Mouse (Mus musculus) macrophage (primary cell): Measurements from ENCODE around the gene Arsa. TPM values are rescaled to one million over a fixed set of nuclear protein-coding genes. Genes with fewer than 3 reads are reported as not detected.
A peak's percentile ranks its signal among the peaks of the same experiment; 100 is the strongest.
"Not testable (repeated sequence)": the region's sequence is repeated elsewhere in the genome, so short reads cannot be mapped to it uniquely, and the experiment has no call there.

Experiments
- H3K27ac ChIP-seq: fragments of 350-480 bp; formaldehyde crosslinking; 2 replicates; pipeline ENCODE4 v1.9.0; 2021
- H3K36me3 ChIP-seq: fragments of 350-480 bp; formaldehyde crosslinking; 2 replicates; pipeline ENCODE4 v1.9.0; 2021; ENCODE audit errors: inconsistent target
- H3K4me3 ChIP-seq: fragments of 350-480 bp; formaldehyde crosslinking; 2 replicates; pipeline ENCODE4 v1.9.0; 2021; ENCODE audit errors: inconsistent target
- H3K79me2 ChIP-seq: fragments of 350-480 bp; formaldehyde crosslinking; 2 replicates; pipeline ENCODE4 v1.9.0; 2021; ENCODE audit errors: inconsistent target
- WGBS: methylation state at CpG from one replicate; pipeline ENCODE4 v1.1.7; 2026; ENCODE audit warnings: inconsistent platforms; ENCODE audit not compliant: missing documents; 5-methylcytosine and 5-hydroxymethylcytosine counted together
- polyA plus RNA-seq: library from polyadenylated mRNA; stranded (reverse); fragments of 250-400 nt; gene quantifications from 3 replicates; pipeline ENCODE4 v1.2.4, GENCODE M21; 2018; ENCODE audit warnings: inconsistent platforms

The Arsa gene
- polyA plus RNA-seq, 1 experiment from 2014 or later: 20.7 TPM

DNA sequence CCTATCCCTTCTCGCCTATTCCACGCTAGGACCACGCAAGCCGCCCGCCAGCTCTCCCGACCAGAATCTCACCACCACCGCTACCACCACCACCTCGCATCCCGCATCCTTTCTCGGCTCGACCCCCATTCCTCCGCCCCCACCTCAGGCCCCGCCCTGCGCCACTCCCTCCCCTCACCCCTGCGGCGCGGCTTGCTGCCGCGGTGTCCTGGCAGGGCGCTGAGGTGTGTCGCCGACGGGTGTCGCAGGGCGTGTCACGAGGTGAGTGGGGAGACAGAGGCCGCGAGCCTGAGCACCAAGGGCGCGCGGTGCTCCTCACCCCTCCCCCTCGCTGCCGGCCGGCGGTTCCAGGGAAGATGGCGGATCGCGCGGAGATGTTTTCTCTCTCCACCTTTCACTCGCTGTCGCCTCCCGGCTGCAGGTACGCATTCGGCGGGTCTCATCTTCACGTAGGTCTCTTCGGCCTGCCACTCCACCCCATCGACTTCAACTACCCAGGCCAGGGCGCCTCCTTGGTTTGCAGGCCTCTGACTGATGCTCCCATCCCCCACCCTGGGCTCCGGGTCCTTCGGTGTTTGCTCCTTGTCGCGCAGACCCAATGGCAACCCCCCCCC is 23.3 kb downstream of the Arsa start, which contains the start of gene Mapk8ip2:
Gene Mapk8ip2, plus strand, starts transcription at position 49 of the 614 bp plus-strand sequence.
- no peaks in the 10 kb centered on the region for H3K36me3 ChIP-seq
- no peaks in the 10 kb centered on the region for H3K79me2 ChIP-seq
- no peak within 1 kb of the TSS for H3K27ac ChIP-seq
- 5% methylated on average over 42 of the region's 53 CpGs for WGBS
- no peak within 1 kb of the TSS for H3K4me3 ChIP-seq

DNA sequence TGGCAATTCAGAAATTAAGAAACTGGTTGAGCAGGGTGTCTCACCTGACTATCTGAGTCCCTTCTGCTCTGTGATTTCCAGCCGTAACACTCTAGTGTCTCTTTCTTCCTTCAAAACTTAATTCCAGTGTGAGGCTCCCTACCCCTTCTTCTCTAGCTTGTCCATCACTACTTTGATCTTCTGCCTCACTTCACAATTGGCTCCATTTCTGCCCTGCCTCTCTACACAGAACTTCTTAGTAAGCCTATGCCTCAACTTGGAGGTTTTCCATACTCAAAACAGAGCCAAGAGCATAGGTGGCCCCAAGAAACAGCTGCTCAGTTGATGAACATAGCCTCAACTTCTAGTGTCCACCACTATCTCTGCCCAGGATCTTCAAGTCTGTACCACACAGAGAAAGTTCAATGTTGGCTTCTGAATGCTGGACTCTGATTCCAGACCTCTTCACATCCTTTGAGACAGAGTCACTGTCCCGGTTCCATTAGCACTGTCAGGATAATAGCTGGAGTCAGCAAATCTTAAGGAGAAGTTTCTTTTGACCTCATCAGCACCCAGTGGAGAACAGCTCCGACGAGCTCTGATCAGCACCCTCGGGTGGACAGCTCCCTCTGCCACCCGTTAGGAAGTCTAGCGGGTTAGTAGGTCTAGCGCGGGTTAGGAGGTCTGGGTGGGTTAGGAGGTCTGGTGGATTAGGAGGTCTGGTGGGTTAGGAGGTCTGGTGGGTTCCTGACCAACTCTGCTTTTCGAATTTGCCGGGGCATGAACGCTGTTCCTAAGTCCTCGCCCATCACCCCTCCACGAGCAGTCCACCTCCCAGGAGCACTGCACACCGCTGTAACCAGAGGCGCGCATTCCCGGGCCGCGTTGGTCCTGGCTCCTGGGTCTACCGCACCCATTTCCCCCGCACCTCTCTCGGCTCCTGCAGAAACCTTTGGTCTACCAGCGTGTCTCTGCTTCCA is 24.0 kb downstream of the Arsa start:
- Histone ChIP-seq H3K4me3 (no peak overlapping the region), H3K79me2 (no peaks in the 10 kb centered on the region), H3K27ac (no peak overlapping the region), H3K36me3 (no peaks in the 10 kb centered on the region)
- 6% methylated on average over 24 of the region's 24 CpGs for WGBS

DNA sequence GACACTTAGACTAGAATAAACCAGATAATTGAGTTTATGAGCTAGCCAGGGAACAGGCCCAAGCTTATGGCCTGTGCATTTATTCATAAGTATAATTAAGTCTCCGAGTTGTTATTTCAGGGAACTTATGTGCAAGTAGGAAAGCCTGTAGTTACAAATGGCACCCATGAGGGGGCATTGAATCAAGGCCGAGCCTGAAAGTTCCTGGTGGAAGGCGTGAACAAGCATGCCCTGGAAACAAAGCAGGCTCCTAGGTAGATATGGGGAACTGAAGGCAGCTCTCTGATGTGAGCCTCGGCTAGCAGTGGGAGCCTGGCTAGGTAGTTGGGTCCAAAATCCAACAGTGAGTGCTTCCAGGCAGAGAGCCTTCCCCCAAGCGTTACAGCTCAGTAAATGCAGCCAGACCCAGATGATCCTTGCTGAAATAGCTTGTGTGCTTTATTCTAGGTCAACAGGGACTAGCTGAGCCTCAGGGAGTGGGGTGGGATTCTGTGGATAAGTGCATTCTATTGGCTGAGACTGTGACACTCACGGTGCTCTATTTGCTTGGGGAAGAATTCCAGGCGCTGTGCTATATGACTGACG is 34.6 kb downstream of the Arsa start:
- H3K4me3 ChIP-seq: no peak overlapping the region
- no peak overlapping the region for H3K27ac ChIP-seq
- 53% methylated on average over 8 of the region's 8 CpGs for WGBS

DNA sequence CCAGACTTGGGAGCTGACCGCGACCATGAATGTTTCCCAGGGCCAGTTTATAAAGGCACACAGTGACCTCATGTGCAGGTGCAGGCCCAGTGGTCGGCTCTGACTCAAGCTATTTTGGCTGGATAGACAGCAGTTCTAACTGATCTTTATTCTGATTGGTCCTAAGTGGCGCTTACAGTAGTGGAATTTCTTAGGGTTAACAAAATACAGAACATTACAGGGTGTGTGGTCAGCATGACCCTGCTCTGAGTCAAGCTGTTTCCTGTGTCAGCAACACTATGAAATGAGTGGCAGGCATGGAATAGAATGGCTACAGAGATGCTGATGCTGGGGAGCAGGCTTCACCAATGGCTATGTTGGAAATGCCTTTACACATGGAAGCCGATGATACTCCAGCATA is 41.3 kb downstream of the Arsa start:
- 74% methylated on average over 5 of the region's 5 CpGs for WGBS
- no peaks in the 10 kb centered on the region; the same call in 1 of the 2 replicates for H3K79me2 ChIP-seq

More for the DNA sequence above, 34.6 kb downstream of the Arsa start:
- H3K36me3 ChIP-seq: no peaks in the 10 kb centered on the region
- H3K79me2 ChIP-seq: no peaks in the 10 kb centered on the region

DNA sequence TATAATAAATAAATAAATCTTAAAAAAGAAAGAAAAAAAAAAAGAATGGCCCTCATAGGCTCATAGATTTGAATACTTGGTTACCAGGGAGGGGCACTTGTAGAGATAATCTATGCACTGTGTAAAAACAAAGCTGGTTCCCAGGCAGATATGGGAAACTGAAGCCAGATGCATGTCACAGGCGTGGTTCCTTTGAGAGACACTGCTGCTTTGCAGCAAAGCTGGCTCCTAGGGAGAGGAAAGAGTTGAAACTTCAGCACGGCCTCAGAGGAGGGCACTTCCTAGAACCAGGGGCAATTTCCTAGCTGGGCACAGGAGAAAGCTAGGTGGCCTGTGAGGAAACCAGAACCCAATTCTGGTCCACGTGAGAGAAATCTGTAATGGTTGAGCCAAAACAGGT is 43.1 kb downstream of the Arsa start:
- Histone ChIP-seq H3K36me3 (no peaks in the 10 kb centered on the region), H3K27ac (no peak overlapping the region), H3K79me2 (no peaks in the 10 kb centered on the region; the same call in 1 of the 2 replicates), H3K4me3 (no peak overlapping the region)
- WGBS: 96% methylated on average over 2 of the region's 3 CpGs

More for the DNA sequence above, 41.3 kb downstream of the Arsa start:
- Histone ChIP-seq H3K4me3 (no peak overlapping the region), H3K36me3 (no peaks in the 10 kb centered on the region), H3K27ac (no peak overlapping the region)

DNA sequence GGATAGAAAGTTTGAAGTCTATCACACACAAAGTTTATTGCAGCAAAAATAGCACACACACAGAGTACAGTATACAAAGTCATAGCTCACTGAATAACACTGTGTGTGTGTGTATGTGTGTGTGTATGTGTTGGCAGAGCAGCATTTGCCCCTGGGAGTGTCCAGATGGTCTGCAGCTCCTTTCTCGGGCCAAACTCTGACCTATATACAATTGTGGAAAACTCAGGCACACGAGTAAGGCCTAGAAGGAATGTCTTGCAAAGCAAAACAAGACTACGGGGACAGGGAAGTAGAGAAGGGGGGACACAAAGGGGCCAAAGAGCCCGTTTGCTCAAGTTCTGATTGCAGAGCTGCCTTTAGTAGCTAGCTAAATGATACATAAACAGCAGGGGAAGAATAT is 44.3 kb downstream of the Arsa start:
- Histone ChIP-seq H3K79me2 (peaks cover 12% of the 10 kb centered on the region), H3K4me3 (no peak overlapping the region), H3K36me3 (no peaks in the 10 kb centered on the region), H3K27ac (no peak overlapping the region)
- WGBS: 93% methylated on average over 4 of the region's 4 CpGs

DNA sequence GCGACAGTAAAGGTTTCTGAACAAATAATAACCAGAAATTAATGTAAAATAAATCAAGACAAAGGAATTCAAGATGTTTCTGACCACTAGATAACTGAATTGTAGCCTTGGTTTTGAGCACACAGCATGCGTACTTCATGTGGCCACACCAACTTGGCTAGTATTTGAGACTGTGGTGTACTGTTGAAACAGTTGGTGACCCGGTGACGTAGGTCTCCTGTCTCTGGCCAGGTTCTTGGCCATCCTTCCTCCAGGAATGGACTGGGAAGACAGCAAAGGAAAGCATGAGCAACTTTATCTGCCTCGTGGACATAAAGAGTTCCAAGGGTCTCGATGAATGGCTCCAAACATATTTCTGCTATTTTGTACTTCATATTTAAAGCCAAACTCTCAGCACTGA is 45.4 kb downstream of the Arsa start:
- no peak overlapping the region for H3K4me3 ChIP-seq
- peaks cover 12% of the 10 kb centered on the region for H3K79me2 ChIP-seq
- H3K36me3 ChIP-seq: peaks cover 8% of the 10 kb centered on the region; the same call in 1 of the 2 replicates
- no peak overlapping the region for H3K27ac ChIP-seq
- 95% methylated on average over 6 of the region's 6 CpGs for WGBS

DNA sequence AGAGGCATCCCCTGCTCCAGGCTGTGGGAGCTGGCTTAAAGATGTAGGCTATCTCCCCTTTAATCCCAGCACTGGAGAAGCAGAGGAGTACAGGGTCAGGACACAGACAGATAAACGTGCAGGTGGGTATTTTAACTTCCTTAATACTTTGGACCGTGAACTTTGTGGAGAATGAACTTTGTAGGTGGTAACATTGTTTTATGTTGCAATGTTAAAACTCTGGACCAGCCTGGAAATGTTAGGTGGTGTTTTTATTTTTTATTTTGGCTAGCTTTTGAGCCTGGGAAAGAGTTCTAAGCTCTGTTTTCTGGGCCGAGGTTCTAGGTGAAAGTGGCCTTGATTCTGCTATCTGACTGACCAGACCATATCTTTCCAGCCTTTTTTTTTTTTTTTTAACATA is 46.0 kb downstream of the Arsa start:
- 82% methylated on average over 3 of the region's 3 CpGs for WGBS
- peaks cover 14% of the 10 kb centered on the region; the same call in 1 of the 2 replicates for H3K36me3 ChIP-seq
- no peak overlapping the region for H3K27ac ChIP-seq
- peaks cover 12% of the 10 kb centered on the region for H3K79me2 ChIP-seq
- no peak overlapping the region for H3K4me3 ChIP-seq

DNA sequence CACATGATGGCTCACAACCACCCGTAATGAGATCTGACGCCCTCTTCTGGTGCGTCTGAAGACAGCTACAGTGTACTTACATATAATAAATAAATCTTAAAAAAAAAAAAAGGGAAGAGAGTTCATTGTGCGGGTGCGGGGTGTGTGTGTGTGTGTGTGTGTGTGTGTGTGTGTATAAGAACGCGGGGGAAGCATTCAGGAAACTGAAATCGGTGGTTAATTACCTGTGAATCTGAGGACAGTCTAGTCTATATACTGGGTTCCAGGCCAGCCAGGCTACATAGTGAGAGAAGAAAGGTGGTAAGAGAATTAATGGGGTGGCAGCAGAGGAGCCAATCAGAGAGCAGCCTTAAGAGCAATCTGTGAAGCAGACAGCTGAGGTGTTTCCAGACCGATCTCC is 46.5 kb downstream of the Arsa start:
- H3K36me3 ChIP-seq: peaks cover 19% of the 10 kb centered on the region; the same call in 1 of the 2 replicates
- peaks cover 12% of the 10 kb centered on the region for H3K79me2 ChIP-seq
- H3K4me3 ChIP-seq: peak overlapping the region; percentile 83; the same call in 1 of the 2 replicates
- WGBS: 46% methylated on average over 2 of the region's 9 CpGs
- H3K27ac ChIP-seq: not testable (repeated sequence)

DNA sequence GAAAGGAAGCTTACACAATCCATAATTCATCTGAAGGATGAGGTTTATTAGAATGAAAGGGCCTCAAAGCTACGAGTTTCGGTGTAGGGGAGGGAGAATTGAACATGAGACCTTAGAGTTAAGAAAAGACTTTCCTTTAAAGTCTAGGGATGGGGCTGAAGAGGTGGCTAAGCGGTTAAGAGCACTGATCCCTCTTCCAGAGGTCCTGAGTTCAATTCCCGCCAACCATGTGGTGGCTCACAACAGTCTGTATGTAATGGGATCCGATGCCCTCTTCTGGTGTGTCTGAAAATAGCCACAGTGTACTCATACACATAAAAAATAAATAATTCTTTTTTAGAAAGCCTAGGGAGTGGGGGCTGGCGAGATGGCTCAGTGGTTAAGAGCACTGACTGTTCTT is 46.9 kb downstream of the Arsa start:
- Histone ChIP-seq H3K79me2 (peaks cover 12% of the 10 kb centered on the region), H3K36me3 (peaks cover 20% of the 10 kb centered on the region; the same call in 1 of the 2 replicates), H3K4me3 (peak overlapping the region; percentile 83), H3K27ac (peak overlapping the region; percentile 94)
- WGBS: 31% methylated on average over 6 of the region's 6 CpGs

DNA sequence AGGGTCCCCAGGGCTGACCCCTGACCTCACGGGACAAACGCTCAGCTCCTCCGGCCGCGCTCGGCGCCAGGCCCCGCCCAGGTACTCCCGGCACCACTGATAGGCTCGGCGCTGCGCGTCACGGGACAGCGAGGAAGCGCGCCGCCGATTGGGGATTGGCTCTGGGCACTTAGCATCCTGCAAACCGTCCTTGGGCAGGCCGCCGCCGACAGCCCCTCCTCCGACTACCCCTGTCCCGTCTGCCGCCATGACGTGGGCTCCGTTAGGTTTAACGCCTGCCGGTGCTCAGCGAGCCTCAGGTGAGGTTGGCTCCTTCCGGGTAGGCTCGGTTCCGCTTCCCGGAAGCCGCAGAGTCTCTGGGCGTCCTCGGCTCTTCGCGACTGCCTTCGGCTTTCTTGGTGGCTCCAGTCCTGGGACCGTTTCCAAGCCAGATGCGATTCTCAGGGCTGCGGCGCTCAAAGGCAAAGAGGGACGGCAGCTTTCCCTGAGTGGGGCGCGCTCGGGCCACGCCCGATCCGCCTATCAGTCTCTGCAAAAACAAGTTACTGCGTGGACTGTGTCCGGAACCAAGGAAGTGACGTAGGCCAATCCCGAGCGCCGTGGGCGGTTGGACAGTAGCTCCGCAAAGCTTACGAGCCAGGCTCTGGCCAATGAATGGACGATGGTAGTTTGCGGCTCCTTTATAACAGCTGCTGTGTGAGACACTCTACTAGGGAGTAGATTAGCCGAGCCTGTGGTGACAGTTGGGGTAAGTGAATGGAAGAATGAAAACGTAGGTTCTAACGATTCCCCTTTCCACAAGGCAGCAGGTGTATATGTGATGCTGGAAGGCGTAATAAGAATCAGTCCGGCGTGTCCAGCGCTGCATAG is 47.6 kb downstream of the Arsa start, which contains the start of the genes C730034F03Rik, Gm44502 and Chkb:
Gene C730034F03Rik, plus strand, starts transcription at position 238 of the 870 bp plus-strand sequence.
Gene Gm44502, minus strand, starts transcription at position 345 of the 870 bp plus-strand sequence.
Gene Chkb, minus strand, starts transcription at position 557 of the 870 bp plus-strand sequence.
- Histone ChIP-seq H3K4me3 (peak within 1 kb of the TSS; percentile 83), H3K27ac (peak within 1 kb of the TSS; percentile 94), H3K79me2 (peaks cover 12% of the 10 kb centered on the region), H3K36me3 (peaks cover 20% of the 10 kb centered on the region; the same call in 1 of the 2 replicates)
- WGBS: under 1% methylated on average over 57 of the region's 70 CpGs

DNA sequence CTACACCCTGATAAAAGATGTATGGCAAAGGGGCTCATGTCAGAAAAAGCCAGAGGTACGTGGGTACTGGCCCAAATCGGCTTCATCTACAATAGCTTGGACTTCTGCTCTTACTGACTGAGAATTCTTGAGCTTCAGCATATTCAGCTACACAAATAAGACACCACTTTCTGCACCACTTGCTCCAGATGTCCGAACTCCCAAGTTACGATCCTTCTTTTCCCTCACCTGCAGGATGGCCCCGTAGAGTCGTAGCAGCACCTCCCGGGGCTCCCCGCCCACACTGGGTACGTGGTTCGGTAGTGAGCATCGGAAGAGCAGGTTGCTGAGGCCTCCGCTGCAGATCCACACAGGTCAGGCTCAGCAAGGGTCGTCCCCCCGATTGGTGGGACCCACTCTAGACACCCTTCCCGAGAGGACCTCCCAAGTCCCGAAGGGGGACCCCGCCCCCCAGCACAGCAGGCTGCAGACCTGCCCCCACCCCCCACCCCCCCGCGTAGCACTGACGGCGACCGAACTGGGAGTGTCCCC is 48.3 kb downstream of the Arsa start:
- peak overlapping the region; percentile 58 for H3K27ac ChIP-seq

DNA sequence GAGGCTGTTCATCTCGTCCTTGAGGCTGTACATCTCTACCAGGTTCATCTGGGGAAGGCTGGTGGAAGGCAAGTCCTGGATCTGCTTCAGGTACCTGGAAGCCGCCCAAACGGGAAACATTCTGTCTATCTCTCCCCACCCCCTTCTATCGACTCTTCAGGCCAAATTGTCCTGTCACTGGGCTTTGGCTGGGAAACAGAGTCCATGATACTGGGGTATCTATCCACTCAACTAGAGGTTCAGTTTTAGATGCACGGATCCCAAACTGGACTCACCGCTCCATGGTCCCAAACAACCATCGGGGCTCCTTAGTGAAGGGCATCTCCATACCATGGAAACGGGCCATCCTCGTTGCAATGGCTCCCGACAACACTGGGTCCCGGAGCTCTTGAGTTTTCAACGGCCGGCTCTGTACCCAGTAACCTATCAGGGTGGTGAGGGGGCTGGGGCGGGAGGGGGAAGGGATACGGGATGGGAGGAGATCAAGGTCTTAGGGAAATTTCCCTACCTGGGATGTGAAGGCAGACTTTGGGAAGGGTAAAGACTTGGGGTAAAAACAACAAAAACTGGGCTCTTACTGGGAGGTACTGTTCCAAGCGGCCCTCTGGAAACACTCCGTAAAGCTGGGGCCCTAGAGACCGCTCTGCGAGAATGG is 49.0 kb downstream of the Arsa start:
- H3K4me3 ChIP-seq: peak overlapping the region; percentile 83
- no peak overlapping the region for H3K27ac ChIP-seq
- 96% methylated on average over 19 of the region's 19 CpGs for WGBS
- H3K79me2 ChIP-seq: peaks cover 12% of the 10 kb centered on the region
- H3K36me3 ChIP-seq: peaks cover 20% of the 10 kb centered on the region; the same call in 1 of the 2 replicates

More for the DNA sequence above, 48.3 kb downstream of the Arsa start:
- peaks cover 12% of the 10 kb centered on the region for H3K79me2 ChIP-seq
- peaks cover 20% of the 10 kb centered on the region; the same call in 1 of the 2 replicates for H3K36me3 ChIP-seq
- WGBS: 10% methylated on average over 22 of the region's 22 CpGs
- H3K4me3 ChIP-seq: peak overlapping the region; percentile 83
